Mouse (Mus musculus) induced T-regulatory cell, adult 2 months (primary cell): ENCODE measurements around the gene Hdac5.

Experiments
- DNase-seq: peaks from one replicate; pipeline ENCODE4 v3.0.0-alpha.2; 2012; ENCODE audit warnings: low read depth

Hdac5 gene

DNA sequence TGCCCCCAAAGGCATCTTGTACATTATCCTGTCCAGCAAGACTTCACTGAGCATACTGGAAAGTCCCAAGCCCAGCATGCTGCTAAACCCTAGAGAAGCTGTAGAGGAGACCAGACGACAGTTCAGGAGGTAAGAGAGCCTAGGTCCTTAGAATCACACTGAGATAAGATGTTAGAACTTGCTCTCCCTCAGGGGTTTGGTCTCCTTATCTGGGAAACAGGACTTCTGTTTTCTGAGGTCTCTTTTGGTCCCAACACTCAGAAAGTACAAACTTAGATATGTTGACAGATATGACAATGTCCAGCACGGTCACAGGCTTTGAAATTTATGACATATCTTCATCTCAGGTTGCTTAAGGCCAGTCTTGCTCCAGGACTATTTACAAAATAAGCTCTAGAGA is 6.1 kb upstream of the Hdac5 start:
- no peak for DNase-seq

DNA sequence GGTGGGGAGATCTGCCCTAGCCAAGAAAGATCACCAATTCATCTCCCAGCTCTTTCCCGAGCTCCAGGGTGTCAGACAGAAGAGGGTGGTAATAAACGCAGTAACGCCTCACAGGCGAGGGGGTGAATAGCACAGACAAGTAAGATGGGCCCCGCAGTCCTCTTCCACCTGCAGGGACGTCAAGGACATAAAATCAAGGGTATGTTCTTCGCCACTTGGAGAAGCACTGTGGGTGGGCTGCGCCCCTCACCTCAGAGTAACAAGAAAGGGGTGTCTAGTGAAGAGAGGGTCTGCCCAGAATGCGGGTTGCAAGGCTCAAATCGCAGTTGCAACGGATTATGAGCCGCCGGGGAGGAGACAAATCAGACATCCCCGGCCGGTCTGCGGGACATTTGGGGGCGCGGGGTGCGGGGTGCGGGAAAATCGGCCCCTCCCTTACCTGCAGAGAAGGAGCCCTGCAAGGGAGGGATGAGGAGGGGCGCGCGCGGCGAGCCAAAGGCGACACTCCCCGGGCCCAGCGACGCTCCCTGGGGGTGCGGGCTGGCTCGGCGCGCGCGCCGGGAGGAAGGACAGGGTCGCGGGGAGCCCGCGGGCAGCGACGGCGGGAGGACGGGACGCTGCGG is 524 bp downstream of the Hdac5 start:
- DNase-seq: peak; percentile 59

DNA sequence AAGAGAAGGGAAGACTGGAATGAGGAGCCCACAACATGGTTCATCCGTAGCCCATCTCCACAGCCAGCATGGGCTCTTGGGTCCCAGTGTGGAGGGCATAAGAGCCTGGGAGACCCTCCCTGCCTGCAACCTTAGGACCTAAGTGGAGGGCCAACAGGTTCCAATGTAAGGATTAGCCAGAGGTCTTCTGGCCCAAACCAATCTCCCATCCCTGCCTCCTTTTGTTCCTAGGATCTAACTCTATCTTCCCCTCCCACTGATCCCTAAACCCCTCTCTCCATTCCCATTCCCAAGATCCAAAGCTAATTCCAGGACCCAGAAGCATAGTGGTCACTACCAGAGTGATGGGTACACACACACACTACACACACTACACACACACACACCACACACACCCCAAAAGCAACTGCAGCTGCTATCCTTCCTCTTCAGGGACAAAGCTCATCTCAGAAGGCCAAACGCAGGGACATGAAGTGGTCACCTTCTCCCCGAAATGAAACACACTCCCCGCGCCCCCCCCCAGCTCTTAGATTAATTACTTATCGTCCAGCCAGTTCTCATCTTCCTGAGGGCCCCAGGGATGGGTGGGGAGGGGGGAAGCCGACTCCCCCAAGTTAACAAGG is 1.2 kb downstream of the Hdac5 start:
- DNase-seq: no peak

DNA sequence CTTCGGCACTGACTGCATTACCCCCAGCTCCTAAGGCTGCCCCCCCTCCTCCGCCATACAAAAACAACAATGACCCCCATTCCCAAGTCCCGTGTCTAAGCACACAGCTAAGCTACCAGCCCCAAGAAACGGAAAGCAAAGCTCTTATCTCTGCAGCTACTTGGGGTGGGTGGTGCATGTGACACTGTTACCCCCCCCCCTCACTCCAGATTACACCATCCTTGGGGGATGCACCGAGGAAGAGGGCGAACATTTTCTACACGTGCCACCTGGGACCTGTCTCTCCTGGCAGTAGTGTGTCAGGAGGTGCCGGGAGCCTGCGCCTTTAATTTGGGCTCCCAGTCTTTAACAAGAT is 1.8 kb downstream of the Hdac5 start:
- no peak for DNase-seq

DNA sequence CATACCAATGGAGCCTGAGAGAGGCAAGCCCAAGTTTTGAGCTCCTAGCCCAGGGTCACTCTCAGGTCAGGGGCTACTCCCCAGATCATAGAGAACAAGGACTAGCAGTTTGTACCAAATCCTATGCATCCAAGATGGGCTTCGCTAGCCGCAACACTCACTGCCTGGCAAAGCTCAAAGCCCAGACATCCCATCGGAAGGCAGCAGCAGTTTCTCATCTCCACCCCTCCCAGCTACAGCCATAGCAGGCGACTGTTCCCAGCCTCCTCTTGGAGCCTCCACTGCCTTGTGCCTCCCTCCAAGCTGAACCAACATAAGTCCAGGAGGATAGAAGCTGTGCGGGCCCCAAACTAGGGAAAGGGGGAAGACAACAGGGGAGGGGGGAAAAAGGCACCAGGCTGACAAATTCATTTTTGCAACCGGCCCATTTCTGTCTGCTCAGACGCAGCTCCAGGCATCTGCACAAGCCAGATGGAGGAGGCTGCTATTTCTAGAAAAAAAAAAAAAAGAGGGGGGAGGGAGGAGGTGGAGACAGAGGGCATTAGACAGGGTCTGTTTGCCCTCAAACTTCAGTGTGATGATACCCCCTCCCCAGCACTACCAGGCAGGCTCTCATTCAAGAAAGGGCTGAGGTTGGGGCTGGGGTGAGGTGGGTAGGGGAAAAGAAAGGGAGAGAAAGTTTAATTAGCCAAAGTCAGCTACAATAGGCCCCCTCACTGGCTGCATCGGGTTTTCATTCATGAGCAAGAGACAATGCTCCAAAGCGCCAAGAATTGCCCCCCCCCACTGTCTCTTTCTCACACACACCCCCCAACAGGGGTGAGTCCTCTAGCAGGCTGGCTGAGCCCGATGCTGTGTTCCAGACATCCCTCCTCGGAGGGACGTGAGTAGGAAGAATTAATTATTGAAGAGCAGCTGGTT is 2.4 kb downstream of the Hdac5 start:
- no peak for DNase-seq

DNA sequence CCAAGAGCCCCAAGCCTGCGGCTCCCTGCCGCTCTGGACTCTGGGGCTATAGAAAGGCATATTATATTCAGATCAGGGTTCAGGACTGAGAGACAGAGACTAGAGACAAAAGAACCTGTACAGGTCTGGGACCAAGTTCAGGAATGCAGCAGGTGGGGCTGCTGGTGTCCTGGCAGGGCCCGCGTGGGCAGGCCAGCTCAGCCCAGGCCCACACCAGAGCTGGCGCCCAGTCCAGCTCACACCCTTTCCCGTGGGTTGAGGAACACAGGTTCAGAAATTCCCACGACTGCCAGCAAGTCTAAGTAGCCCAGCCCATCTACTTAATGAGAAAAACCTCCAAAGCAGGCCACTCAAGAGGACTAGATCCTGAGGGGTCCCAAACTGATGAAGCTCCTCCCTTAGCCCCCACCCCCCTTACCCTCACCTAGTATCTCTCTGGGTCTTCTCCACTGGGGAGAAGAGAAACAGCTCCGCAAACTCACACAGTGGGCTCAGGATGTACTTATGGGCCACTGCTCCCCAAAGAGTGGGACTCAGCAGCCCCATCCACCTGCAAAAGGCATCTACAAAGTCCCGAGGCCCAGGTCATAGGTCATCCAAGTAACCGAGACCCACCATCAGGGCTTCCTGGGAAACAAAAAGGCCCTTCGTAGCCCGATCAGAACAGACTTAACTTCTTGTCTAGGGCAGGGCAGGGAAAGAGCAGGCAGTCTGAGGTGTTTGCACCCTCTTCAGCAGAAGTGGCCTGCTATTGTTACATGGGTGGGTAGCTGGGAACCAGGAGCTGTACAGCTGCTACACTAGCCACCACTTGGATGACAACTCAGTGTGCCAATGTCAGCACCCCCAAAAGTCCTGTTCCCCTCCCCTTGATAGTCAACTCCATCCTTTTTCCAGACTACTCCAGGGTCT is 3.6 kb downstream of the Hdac5 start:
- DNase-seq: no peak

DNA sequence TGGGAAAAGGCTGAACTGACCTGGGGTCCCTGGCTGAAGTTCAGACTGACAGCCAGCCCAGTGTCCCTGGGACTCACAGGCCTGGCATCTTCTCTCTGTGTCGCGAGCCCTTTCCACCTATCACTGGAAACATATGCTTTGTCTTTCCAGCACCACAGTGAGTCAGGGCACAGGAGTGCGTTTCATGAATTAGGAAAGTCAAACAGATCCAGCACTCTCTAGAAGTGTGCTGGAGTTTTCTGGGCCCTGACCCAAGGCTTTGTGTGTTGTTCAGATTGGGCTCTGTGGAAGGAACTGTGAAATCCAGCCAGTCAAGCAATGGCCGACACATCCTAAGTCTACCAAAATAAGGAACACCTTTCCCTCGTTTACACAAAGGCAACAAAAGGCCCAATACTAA is 4.7 kb downstream of the Hdac5 start:
- DNase-seq: no peak

DNA sequence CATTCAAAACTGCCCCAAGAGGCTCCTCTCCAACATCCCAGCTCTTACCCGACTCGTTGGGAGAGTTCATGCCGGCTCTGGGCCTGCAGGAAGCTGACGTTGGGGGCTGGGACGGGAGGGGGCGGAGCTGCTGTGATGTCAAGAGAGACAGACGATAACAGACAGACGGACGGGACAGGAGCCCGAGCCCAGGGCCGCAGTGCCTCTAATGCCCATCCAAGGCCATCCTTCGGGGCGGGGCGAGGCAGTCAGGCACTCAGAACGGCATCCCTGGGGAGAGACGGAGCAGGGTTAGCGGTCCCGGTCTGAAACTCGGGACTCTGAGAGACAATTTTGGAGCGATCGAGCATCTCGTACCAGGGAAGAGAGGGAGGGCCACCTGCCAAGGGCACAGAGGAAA is 5.3 kb downstream of the Hdac5 start:
- no peak for DNase-seq

DNA sequence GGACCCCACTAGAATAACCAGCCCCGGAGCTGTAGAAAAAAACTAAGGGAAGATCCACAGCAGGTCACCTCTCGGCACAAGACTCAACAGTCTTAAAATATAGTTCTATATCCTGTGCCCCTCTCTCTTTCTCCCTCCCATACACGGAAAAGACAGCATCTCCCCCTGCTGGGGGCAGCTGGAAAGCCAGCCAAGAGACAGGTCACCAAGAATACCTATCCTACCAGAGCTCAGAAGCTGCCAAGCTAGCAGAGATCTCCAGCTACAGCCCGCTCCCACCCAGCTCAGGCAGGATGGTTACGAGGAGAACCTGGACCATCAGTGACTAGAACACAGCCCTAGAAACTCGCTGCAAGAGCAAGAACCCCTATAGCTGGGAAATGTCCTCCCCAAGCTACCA is 6.8 kb downstream of the Hdac5 start:
- DNase-seq: peak; percentile 85

DNA sequence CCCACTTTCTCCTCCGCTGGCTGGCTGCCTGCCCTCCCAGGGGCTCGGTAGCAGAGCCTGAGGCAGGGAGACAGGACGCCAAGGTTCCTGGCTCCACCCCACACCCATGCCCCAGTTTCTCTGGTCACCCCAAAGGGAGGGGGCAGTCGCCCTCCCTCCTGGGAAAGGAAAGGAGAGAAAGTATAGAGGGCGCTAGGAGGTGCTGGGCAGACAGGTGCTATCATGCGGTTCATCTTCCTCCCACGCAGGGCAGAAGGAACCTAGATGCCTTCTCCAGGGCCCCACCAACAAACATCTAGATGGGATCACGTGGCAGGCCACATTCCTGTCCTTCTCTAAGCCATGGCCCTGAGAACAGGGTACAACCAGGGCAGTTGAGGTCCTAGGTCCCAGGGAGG is 8.0 kb downstream of the Hdac5 start:
- DNase-seq: no peak

DNA sequence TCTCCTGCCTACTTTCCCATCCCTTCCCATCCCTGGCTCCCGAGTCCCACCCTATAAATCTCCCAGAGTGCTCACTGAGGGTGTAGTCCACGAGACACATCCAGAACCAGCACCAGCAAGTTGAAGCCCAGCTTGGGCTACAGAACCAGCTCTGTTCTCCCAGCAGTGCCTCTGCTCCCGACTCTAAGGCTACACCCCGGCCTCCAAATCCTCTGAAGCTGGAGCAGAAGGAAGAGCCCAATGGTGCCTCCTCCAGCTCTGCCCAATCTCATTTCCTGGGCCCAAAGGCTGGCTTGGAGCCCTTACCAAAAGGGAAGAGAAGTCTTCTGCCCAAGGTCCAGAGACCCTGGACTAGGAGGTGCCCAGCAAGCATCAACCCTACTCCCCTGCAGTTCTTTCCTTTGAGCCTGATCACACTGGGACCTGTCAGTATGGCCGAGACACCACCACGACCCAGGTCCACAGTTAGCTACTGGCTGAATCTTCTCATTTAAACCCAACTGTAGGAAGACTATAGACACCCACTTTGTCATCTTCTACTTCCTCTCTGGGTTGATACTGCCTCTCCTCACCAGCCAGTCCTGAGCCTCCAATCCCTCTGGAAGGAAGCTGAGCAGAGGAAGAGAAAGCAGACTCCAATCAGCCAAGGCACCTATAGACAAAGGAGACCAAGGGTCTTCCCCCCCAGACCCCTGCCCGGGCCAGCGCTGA is 8.6 kb downstream of the Hdac5 start:
- DNase-seq: no peak

DNA sequence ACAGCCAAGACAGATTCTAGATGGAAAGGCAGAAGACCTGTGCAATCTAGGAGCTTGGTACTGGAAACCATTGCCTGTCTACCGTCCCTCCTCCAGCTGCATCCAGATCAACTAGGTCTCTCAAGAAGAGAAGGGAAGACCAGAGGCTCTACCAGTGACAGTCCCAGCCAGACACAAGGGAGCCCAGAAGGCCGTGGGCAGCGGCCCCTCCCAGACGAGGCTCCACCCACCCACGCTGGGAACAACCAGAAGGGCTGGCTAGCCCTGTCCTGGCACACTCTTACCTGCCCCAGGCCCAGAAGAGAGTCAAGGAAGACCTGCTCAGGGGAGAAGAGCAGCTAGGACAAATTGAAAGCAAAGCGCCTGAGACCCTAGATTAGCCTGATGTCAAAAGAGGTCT is 9.5 kb downstream of the Hdac5 start:
- no peak for DNase-seq

DNA sequence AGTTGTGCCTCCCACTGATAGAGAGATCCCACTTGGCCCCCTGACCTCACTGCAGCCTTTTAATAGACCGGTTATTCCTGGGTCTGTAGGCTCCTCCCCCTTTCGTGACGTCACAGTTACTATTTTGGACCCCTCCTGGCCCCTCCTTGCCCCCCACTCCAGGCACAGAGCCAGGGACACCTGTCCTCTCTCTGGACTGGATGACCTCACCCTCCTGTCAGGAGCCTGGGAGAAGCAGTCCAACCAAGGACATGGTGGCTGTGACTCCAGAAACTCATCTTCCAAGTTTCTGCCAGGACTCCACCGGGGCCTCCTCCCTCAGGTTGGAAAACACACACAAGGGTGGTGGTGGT is 10.0 kb downstream of the Hdac5 start:
- no peak for DNase-seq

DNA sequence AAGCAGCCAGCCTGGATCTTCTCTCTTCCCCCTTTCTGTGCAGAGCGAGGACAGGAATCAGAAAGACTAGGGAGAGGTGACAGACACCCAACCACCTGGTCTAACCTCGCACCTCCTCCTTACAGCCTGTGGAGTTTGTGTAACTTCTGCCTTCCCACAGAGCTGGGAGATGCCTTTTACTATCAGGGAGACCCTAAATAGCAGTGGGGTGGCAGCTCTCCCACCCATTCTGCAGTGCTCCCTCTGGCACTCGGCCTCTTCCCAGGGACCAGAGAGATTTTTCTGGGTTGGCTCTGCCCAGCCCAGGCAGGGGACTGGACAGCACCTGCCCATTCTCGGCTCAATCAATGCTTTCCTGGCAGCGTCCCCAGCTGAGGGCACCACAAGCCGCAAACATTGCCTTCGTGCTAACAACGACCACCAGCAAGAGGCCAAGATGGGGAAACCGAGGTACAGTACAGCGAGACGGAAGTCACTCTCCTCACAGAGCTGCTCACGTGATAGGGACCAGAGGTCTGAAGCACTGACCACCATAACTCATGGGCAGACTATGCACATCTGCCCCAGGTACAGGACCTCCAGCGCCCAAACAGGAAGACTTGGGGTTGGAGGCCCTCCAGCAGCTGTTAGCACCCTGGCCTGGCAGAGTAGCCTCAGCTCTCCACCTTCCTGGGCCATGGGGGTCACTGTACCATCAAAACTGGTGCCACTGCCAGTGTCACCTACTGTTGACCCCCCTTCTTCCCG is 10.5 kb downstream of the Hdac5 start:
- DNase-seq: no peak

DNA sequence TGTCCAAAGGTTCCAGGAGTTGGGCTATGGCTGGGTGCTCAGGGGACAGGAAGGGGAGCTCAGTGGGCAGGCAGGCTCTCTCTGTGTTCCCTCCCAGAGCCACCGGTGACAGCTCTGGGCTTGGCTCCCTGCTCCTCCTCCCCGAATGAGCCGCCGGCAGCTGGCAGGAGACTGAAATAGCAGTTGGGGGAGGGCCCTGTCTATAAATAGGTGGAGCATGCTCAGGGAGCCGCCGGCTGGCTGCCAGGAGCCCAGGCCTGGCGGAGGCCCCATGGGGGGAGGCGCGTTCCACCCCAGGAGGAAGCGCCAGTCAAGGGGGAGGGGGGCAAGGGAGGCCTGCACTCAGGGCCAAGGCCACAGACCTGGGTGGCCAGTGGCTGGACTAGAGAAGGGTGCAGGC is 11.2 kb downstream of the Hdac5 start:
- DNase-seq: peak; percentile 88

DNA sequence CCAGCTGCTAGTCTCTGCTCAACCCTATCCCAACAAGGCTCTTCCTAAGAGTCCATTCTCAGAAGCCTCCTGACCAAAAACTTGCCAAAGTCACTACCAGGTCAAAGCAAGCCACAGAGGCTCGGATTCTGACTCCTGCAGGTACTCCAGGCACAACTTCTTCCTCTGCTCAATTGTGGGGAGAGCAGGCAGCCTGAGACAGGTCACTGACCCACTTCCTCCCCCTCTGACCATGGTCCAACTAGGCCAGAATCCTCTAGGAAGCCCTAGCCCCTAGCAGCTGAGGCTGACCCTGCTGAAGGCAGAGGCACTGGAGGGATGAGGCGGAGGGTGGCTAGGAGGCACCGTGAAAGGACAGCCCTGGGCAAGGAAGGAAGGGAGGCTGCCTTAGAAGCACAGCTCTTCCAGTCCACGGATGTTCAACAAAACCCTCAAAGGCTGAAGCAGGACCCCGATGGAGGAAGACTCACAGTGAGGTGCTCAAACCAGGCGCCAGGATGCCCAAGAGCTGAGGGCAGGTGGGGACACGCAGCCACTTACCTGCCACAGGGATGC is 12.0 kb downstream of the Hdac5 start:
- no peak for DNase-seq

DNA sequence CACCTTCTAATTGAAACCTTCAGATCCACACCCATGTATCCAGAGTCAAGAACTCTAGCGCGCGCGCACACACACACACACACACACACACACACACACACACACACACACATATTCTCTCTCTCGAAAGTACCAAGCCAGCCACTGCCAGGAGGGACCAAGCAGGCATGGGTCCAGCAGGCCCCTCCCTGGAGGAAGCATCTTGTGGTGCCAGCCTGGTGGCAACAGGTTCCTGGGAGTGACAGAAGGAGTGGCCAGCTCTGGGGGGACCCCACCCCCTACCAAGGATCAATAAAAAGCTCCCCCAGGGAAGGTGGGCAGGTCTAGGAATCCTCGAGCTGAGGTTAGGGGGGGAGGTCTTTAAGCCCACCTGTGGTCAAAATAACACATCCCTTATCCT is 12.6 kb downstream of the Hdac5 start:
- no peak for DNase-seq

DNA sequence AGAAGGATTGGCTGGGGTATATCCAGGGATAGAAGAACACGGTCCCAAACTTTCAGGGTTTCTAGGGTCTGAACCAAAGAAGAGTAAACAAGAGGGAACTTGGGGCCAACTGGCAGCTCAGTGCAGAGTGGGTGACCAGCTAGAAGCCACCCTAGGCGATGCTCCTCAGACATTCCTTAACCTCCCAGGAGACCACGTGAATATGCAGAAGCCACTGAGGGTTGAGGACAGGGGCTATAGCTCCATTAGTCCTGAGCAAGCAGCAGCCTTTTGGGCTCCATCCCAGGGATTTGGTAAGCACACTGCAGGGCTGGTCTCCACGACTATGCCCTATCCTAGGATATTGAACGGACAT is 13.1 kb downstream of the Hdac5 start:
- DNase-seq: no peak

DNA sequence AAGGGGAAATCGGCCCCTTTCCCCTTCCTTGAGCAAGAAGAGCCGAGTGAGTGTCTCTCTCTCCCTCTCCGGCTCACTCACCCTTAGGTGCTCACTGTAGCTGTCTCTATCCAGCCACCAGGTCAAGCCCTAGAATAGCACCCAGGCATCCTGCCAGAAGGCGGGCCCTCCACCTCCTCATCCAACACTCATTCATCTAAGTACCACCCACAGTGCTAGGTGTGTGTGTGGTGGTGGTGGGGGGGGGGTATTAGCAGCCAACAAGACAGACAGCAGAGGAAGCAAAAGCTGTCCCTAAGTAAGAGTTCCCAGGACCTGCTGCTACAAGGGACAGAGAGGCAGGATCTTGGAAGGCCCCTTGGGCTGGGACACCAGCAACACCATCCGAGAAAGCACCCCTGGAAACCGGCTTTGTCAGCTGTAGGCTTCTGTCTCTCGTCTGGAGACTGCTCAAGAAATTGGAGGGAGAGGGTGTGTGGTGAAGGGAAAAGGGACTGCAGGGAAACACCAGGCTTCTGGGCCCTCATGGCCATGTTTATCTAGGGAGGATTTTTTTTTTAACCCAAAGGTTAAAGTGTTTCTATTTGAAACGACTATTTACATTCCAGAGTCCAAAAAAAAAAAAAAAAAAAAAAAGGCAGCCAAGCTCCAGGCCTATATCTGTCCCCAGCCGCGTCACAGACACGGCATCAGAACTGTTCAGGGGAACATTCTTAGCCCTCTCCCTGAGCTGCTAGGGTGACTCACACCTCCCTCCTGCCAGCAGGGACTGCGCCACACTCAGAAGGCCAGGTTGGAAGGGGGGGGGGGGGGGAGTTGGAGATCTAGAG is 13.7 kb downstream of the Hdac5 start:
- no peak for DNase-seq

DNA sequence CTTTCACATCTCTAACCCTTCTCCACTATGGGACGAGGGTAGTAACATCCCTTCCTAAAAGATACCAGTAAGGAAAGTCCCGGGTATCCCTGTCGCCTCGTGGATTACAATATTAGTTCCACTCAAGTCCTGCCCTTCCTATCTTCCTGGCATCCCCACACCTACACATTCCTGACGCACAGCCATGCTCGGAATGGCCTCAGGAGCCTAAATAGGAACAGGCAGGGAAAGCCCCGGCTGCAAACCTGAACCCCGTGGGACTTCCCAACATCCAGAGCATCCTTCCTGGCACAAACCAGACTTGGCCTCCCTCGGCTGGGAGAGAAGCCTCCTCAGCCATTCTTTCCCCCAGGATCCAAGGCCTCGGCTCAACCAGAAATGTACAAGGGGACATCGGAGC is 14.5 kb downstream of the Hdac5 start:
- no peak for DNase-seq
